Mouse (Mus musculus) adrenal gland, adult 2 months (tissue): Measurements from ENCODE around the gene 1110004F10Rik. TPM values are rescaled to one million over a fixed set of nuclear protein-coding genes. Genes with fewer than 3 reads are reported as not detected.

Experiments used
- DNase-seq: peaks from one replicate; pipeline ENCODE4 v3.0.0; 2021
- polyA plus RNA-seq: library from polyadenylated mRNA; depleted of rRNA; stranded (reverse); fragments of >200 nt; gene quantifications from 2 replicates; pipeline ENCODE4 v1.2.3, GENCODE M21; 2012
- total RNA-seq, 2 experiments: library from RNA; stranded (reverse); gene quantifications; 2 replicates each; pipeline ENCODE4 v1.2.3; 2021

The 1110004F10Rik gene
- total and polyA plus RNA-seq, 3 experiments: 25.7 to 123 (median 92.1) TPM

- peak; percentile 96 for DNase-seq
These were observed 53.7 kb downstream of the 1110004F10Rik start for GRCm38 (mm10) chr7:116092710-116093465.

GRCm38 (mm10) chr7:116093466-116093850 is 54.3 kb downstream of the 1110004F10Rik start:
- DNase-seq: no peak

DNA sequence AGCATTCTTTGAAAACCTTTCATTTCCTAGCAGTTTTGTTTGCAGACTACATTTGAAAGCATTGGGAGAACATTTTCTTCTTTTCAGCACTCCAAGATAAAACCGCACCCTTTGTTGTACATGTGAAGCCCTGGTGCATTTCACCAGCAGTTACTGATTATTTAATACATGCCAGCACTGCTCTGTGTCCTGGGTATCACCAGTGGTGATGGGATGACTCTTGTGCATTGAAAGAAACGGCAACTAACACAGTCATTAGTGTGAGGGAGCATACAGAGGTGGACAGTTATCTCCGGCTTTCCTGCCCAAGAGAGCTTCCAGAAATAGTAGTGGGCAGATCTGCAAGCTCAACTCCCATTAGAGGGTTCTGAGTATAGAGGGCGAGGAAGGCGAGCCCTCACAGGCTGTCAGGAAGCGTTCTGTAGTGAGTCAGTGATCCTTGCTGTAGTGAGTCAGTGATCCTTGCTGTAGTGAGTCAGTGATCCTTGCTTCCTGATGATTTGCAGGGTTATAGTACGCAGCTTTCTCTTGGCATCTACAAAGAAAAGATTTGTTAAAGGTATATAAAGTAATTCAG is 60.8 kb downstream of the 1110004F10Rik start:
- DNase-seq: peak; percentile 78

DNA sequence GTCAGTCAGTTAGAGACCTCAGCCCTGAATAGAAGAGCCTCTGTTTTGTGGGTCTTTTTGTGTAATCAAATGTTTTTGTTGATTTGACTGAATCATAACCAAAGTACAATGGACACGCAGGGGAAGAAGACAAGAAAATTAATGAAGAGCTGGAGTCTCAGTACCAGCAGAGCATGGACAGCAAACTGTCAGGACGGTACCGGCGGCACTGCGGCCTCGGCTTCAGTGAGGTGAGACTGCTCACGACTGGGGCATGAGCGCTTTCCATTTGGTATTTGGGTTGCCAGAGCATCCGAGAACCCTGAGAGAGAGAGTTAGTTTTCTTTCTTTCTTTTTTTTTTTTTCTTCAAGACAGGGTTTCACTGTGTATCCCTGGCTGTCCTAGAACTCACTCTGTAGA is 63.9 kb downstream of the 1110004F10Rik start:
- DNase-seq: no peak

- no peak for DNase-seq
These were observed 71.5 kb downstream of the 1110004F10Rik start for GRCm38 (mm10) chr7:116110661-116111060.

- no peak for DNase-seq
These were observed 72.3 kb downstream of the 1110004F10Rik start for GRCm38 (mm10) chr7:116111546-116111945.

DNA sequence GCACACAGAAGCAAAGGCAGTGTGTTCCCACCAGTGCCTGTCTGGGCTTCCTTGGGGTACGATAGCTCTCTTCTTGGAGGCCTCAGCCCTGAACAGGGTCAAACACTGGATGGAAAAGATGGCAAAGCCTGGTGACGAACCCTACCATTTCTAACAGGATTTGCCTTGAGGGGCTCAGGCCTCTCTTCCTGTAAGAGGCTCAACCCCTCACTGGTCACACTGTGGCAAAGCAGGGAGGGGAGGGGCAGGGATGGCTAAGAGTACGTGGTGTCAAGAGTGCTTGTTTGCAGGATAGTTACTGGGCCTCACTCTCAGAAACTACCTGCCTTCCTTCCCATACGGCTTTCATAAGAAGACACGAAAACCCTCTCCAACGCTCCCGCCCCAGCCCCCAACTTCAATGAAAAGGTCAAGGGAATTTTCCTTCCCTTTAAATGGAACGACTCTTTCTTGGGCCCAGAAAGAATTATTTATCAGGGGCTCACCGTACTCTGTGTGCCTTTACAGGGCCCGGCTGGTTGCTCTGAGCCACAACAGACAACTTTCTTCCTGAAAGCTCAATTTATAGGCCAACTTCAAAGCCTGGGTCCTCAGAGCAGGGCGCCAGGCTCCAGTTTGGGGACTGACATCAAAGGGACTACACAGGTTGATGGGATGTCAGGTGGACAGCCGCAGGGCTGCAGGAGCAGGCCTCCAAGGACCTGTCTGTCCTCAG is 76.2 kb downstream of the 1110004F10Rik start:
- DNase-seq: peak; percentile 49

DNA sequence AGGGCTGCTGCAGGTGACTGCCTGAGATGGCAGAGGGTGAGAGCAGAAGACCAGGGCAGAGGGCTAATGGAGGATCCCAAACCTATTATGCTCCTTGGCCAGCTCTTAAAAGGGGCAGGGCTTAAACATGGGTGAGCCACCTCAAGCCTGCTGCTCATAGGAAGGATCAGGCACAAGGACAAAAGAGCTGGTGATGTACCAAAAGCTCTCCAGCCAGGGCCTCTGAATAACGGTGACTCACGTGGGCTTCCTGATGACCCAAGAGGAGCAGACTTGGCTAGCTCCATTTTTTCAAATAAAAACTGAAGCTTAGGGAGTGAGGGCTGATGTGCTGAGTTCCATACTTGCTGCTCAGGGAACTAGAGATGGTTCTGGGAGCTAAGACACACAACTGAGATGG is 76.8 kb downstream of the 1110004F10Rik start:
- peak; percentile 82 for DNase-seq

DNA sequence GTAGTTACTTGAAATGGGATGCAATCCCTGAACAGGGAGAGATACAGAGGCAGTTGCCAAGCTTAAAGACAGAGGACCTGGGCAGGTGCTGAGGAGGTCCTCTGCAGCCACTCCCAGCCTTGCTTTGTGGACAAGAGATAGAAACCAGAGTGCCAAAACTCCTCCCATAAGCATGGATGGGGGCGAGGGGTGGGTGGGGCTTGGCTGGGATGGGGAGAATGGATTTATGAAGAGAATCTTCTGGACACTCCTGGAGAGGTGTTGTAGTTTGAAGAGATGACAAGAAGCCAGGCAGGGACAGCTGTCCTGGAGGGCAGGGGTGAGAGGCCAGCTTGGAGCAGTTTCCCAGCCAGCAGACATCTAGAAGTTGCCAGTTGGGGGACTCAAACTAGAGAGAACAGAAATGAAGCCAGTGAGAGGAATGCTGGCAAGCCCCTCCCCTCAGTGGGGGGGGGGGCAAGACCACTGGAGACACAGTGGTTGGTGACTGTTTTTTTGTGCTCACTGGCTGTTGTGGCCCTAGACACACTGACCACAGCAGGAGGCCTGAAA is 80.2 kb downstream of the 1110004F10Rik start:
- DNase-seq: no peak

DNA sequence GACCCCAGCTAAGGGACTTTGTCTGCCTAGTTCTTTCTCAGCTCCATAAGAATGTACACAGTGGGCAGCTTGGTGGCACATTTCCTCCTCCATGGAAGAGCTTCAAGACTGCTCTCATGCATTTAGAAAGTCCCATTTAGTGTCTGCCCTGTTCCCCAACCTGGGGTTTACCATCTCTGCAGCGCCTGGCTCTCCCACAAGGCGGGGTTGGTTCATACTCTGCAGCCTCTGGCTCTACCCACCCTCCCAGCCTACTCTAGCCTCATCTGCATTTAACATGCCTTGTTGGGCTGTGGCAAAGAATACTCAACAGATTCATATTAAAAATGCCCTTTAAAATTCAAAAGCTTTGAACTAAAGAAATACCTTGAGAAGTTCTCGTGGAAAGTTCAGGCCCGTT is 81.5 kb downstream of the 1110004F10Rik start:
- DNase-seq: no peak

GRCm38 (mm10) chr7:116121202-116121601 is 82.0 kb downstream of the 1110004F10Rik start:
- DNase-seq: no peak

- DNase-seq: no peak
These were observed 83.9 kb downstream of the 1110004F10Rik start for GRCm38 (mm10) chr7:116122981-116123596.

- no peak for DNase-seq
These were observed 84.4 kb downstream of the 1110004F10Rik start for GRCm38 (mm10) chr7:116123597-116123985.

- no peak for DNase-seq
These were observed 84.9 kb downstream of the 1110004F10Rik start for GRCm38 (mm10) chr7:116124057-116124456.

DNA sequence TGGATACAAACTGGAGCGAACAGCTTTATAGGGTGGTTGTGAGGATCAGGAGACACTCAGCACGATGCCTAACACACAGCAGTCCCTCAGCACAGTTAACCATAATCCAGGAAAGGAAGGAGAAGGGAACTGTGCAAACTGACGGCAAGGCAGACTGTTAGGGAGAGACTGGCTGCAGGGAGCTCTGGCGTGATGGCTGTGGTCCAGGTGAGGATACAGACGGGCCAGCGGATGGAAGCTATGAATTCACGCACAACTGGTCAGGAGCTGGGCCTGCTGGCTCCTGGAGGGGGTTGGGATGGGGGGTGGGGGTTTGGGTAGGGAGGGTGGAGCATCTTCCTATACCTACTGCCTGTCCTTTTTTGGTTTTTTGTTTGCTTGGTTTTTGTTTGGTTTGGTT is 86.5 kb downstream of the 1110004F10Rik start:
- DNase-seq: no peak

DNA sequence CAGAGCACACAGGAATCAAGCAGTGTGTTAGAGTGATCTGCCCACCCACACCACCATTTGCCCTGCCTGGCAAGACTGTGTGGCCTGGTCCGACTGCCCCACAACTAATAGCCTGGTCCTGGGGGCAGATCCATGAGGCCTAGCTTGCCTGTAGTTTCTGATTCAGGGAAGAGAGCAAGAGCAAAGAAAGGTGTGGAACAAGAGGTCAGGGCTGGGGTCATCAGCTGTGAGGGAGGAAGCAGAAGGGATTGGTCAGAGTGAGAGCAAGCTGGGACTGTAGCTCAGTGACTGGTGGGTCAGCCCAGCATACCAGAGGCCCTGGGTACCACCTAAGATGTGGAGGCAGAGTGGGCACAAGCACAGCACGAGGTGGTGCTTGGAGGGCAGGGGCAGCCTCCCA is 87.9 kb downstream of the 1110004F10Rik start:
- DNase-seq: no peak

DNA sequence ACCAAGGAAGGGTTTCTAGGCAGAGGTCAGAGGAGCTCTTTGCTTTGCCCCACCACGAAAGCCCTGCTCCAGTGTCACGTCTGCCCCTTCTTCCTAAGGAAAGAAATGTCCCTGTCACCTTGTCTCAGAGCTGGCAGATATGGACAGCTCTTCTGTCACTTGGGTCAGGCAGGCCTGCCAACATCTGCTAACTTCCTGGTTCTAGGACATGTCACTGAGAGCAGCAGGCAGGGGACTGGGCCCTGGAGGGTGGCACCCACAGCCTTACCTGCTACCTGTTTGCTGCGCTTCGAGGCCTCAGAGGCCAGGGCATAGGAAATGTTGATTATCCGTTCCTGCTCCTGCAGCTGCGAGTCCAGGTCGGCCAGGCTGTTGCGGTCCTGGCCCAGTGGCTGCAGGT is 89.1 kb downstream of the 1110004F10Rik start:
- no peak for DNase-seq

DNA sequence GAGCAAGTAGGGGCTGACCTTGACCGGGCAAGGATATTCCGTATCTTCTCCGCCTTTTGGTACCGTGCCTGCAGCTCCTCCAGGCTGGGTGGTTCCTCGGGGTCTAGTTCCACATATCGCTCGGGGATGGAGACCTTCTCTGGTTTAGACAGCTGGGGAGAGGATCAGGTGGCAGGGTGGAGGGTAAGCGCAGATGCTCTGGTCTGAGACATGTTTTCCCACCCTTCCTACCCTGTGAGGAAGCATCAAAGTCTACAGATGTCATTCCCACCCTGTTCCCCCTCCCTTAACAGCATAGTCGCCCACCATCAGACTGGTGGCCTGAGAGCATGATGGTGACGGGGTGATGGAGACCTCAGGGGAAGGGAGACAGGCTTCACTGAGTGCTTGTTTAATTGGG is 90.2 kb downstream of the 1110004F10Rik start:
- no peak for DNase-seq

DNA sequence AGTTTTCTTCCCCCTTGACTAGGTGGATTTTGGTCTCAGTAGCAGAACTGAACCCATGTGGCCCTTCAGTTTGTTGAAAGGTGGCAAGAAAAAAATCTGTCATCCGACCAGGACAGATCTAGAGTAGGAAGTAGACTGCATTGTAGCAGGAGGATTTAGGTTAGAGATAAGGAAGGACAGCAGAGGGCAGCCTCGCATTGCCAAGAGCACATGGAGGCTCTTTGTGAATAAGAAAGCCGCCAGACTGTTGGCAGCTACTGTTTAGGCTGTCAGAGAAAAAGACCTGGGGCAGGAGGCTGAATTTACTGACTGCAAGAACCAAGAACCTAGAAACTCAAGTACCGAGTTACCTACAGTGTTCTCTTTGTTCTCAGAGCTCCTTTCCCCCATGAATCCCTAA is 92.2 kb downstream of the 1110004F10Rik start:
- DNase-seq: peak; percentile 38

GRCm38 (mm10) chr7:116132078-116132477 is 92.9 kb downstream of the 1110004F10Rik start:
- peak; percentile 78 for DNase-seq

DNA sequence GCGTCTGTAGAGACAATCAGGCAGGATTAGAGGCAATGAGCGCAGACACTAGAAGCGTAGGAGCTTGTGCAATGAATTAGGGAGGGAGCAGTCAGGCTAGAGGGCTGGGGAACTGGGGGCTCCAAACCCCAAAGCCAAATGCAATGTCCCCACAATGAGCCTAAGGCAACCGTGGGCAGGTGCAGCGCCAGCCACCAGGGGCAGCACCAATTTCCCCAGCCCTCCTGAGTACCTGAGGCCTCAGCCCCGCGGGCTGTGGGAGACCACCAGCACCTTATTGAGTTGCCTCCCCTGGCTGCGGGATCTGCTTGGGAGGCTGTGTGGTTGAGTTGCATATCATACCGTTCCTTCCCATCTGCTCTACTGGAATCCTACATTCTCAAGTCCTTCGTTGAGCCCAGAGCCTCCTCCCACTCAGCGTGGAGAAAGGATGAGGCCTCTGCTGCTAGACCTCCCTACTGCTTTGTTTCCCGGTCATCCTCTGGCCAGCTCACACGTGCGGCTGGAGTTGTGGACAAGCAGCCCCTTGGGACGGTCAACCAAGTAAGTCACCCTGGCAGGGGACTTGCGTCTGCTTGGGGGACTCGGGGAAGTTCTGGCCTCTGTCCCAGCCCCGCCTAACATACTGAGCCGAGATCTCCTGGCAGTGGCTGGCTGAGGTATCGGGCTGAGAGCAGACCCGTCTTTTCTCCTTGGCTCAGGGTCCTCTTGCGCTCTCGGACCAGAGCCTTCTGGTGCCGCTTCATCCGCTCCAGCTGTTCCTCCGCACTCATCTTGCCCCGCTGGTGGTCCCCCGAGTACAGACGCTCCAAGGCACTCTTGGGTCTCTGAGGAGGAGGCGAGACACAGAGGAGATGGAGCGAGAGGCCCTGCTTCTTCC is 95.5 kb downstream of the 1110004F10Rik start:
- DNase-seq: no peak
